Mouse (Mus musculus) right cerebral cortex, postnatal 36 days (tissue): ENCODE measurements at regions not wholly inside any gene's neighbourhood (a gene's known extent, or its start where the extent isn't known, plus 50 kb on each side); places are given as distances from the start of the nearest gene placed in this dataset.
"Not testable (repeated sequence)": the region's sequence is repeated elsewhere in the genome, so short reads cannot be mapped to it uniquely, and the experiment has no call there.

ENCODE experiments used
- DNase-seq, 2 experiments: peaks; one replicate each; pipeline ENCODE4 v3.0.0; 2022; ENCODE audit warnings: low spot score in 2 of 2, mixed read lengths in 1 of 2

GRCm38 (mm10) chr4:7234537-7234936, 1004.3 kb downstream of the Car8 start:
- DNase-seq, result not testable (repeated sequence)

- DNase-seq, result no peak
These were observed 1009.9 kb downstream of the Car8 start for GRCm38 (mm10) chr4:7228980-7229379.

- DNase-seq, result no peak
These were observed 1015.9 kb downstream of the Car8 start for GRCm38 (mm10) chr4:7222922-7223321.

- DNase-seq, result no peak
These were observed 1018.4 kb downstream of the Car8 start for GRCm38 (mm10) chr4:7220426-7220825.

GRCm38 (mm10) chr4:7215048-7216030, 1023.5 kb downstream of the Car8 start:
- DNase-seq, result no peak

GRCm38 (mm10) chr4:7206987-7207386, 1031.9 kb downstream of the Car8 start:
- no peak for DNase-seq

- DNase-seq, result no peak
These were observed 1037.0 kb downstream of the Car8 start for GRCm38 (mm10) chr4:7201816-7202215.

GRCm38 (mm10) chr4:7199941-7200340, 1038.9 kb downstream of the Car8 start:
- no peak for DNase-seq

GRCm38 (mm10) chr4:7199052-7199451, 1039.8 kb downstream of the Car8 start:
- no peak for DNase-seq

- DNase-seq, result no peak
These were observed 1042.3 kb downstream of the Car8 start for GRCm38 (mm10) chr4:7196570-7196969.

GRCm38 (mm10) chr4:7195619-7196018, 1043.2 kb downstream of the Car8 start:
- no peak for DNase-seq

GRCm38 (mm10) chr4:7191912-7192311, 1046.9 kb downstream of the Car8 start:
- no peak for DNase-seq

GRCm38 (mm10) chr4:7191228-7191627, 1047.6 kb downstream of the Car8 start:
- no peak for DNase-seq

GRCm38 (mm10) chr4:7175030-7175429, 1063.8 kb downstream of the Car8 start:
- DNase-seq, result no peak

- DNase-seq, result no peak
These were observed 1066.1 kb downstream of the Car8 start for GRCm38 (mm10) chr4:7172528-7173306.

GRCm38 (mm10) chr4:7171637-7172417, 1067.0 kb downstream of the Car8 start:
- no peak for DNase-seq

- no peak for DNase-seq
These were observed 1077.4 kb downstream of the Car8 start for GRCm38 (mm10) chr4:7161411-7161810.

GRCm38 (mm10) chr4:7157883-7158282, 1081.0 kb downstream of the Car8 start:
- DNase-seq, result no peak

GRCm38 (mm10) chr4:7154256-7154655, 1084.6 kb downstream of the Car8 start:
- no peak for DNase-seq

- DNase-seq, result no peak
These were observed 1085.0 kb downstream of the Car8 start for GRCm38 (mm10) chr4:7153835-7154234.

GRCm38 (mm10) chr4:7145756-7146155, 1093.1 kb downstream of the Car8 start:
- no peak for DNase-seq

- DNase-seq, result no peak
These were observed 1094.6 kb downstream of the Car8 start for GRCm38 (mm10) chr4:7144215-7144614.
